20 mouse cellular contexts compared by ENCODE assay signal in genomic region chr8:127193375-127193774, GRCm38 (mm10).
"Had no signal": no experiment of that assay in that cellular context is flagged by ENCODE, and none has a peak within 500 bp of the region (broad histone marks: within the 10 kb centered on the region; RNA-seq: fewer than 3 reads in every experiment).

No protein-coding gene starts in this region.

- H3K4me1 ChIP-seq: lung, embryonic 15.5 days; megakaryocyte, embryonic 14.5 days had no signal

- H3K4me3 ChIP-seq: liver, embryonic 13.5 days; liver, embryonic 15.5 days; lung, embryonic 15.5 days; megakaryocyte, embryonic 14.5 days; midbrain, embryonic 13.5 days; neural tube, embryonic 12.5 days; stomach, embryonic 15.5 days had no signal

- H3K9me3 ChIP-seq: liver, embryonic 13.5 days; liver, embryonic 15.5 days; lung, embryonic 15.5 days; megakaryocyte, embryonic 14.5 days; midbrain, embryonic 13.5 days; neural tube, embryonic 12.5 days; stomach, embryonic 15.5 days had no signal

- DNase-seq: liver, embryonic 13.5 days; liver, postnatal 0 days; lung, adult 2 months; lung, postnatal 14 days; lung, postnatal 36 days; right cerebral cortex, postnatal 14 days; thymus, adult 2 months; thymus, postnatal 25 days had no signal

- H3K4me2 ChIP-seq: liver, embryonic 11.5 days; liver, embryonic 13.5 days; liver, embryonic 15.5 days; lung, embryonic 15.5 days; midbrain, embryonic 11.5 days; midbrain, embryonic 13.5 days; neural tube, embryonic 12.5 days; stomach, embryonic 15.5 days had no signal

- H3K27me3 ChIP-seq: liver, embryonic 13.5 days; liver, embryonic 15.5 days; lung, embryonic 15.5 days; midbrain, embryonic 13.5 days; neural tube, embryonic 12.5 days; stomach, embryonic 15.5 days had no signal

- H3K36me3 ChIP-seq: liver, embryonic 13.5 days; liver, embryonic 15.5 days; lung, embryonic 15.5 days; midbrain, embryonic 13.5 days; neural tube, embryonic 12.5 days; stomach, embryonic 15.5 days had no signal

- H3K27ac ChIP-seq: liver, embryonic 13.5 days; liver, embryonic 15.5 days; lung, embryonic 15.5 days; macrophage; neural tube, embryonic 12.5 days; stomach, embryonic 15.5 days; stomach, postnatal 0 days had no signal

- ATAC-seq: liver, postnatal 0 days; lung, postnatal 0 days; midbrain, embryonic 13.5 days; midbrain, embryonic 16.5 days had no signal

- H3K9ac ChIP-seq: liver, embryonic 13.5 days; liver, embryonic 15.5 days; liver, postnatal 0 days; lung, embryonic 15.5 days; neural tube, embryonic 12.5 days; stomach, embryonic 15.5 days had no signal
